Mouse (Mus musculus): ENCODE measurements around the gene Nxn.

DNA sequence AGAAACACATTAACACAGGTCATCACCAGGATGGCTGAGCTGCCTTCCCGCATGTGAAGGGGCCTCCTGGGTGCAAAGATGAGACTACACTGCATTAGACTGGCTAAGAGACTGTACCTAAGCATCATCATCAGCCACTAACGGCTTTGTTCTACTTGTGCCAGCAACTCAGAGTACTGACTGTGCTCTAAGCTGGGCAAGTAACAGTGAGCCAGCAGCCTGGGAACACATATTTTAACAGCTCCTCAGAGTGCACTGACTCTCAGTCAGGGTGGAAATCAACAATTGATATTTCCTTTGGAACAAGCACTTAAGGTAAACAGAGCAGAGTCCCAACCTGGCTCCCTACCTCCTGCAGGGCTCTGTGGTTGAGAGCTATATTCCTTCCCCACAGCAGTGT is 26.8 kb downstream of the Nxn start:
- TF ChIP-seq EP300 (IDR thresholded peaks at IDR 0.05; ENCODE audit: low read depth) (no peak), CTCF (IDR thresholded peaks at IDR 0.05; ENCODE audit: low read depth) (no peak)

Data from heart, postnatal 0 days (tissue).